Mouse (Mus musculus) kidney, postnatal 0 days (tissue): Measurements from ENCODE around the gene Hspbap1. TPM values are rescaled to one million over a fixed set of nuclear protein-coding genes. Genes with fewer than 3 reads are reported as not detected.

ENCODE experiments used
- ATAC-seq: fragments of 200-750 bp; cut with Nextera tagmentation; replicated peaks from 2 replicates; pipeline ENCODE4 v1.8.0; 2017; ENCODE audit warnings: low read depth, moderate number of reproducible peaks, moderate TSS enrichment, moderate library complexity; ENCODE audit not compliant: low FRiP score
- DNase-seq: peaks from one replicate; pipeline ENCODE4 v3.0.0-alpha.2; 2016; ENCODE audit warnings: low spot score
- H3K27ac ChIP-seq: fragments of 300-500 bp; sonication (generic); 2 replicates; pipeline ENCODE4 v1.5.1; 2014; ENCODE audit warnings: mild to moderate bottlenecking
- H3K27me3 ChIP-seq: fragments of 300-500 bp; sonication (generic); 2 replicates; pipeline ENCODE4 v1.6.1; 2014; ENCODE audit warnings: low read length, mixed read lengths; ENCODE audit not compliant: insufficient read depth
- H3K36me3 ChIP-seq: fragments of 300-500 bp; sonication (generic); 2 replicates; pipeline ENCODE4 v1.6.1; 2014; ENCODE audit warnings: low read length, mixed read lengths; ENCODE audit not compliant: insufficient read depth
- H3K4me1 ChIP-seq: fragments of 300-500 bp; sonication (generic); replicated peaks from 2 replicates; pipeline ENCODE4 v1.6.1; 2014; ENCODE audit warnings: antibody characterized with exemption, low read length, mixed read lengths; ENCODE audit not compliant: insufficient read depth
- H3K4me2 ChIP-seq: fragments of 300-500 bp; sonication (generic); 2 replicates; pipeline ENCODE4 v1.6.1; 2014; ENCODE audit warnings: mild to moderate bottlenecking, low read length, moderate library complexity, mixed read lengths
- H3K4me3 ChIP-seq: fragments of 300-500 bp; sonication (generic); replicated peaks from 2 replicates; pipeline ENCODE4 v1.5.1; 2014; ENCODE audit warnings: low read depth, low read length
- H3K9ac ChIP-seq: fragments of 300-500 bp; sonication (generic); 2 replicates; pipeline ENCODE4 v1.6.1; 2014; ENCODE audit warnings: low read depth, low read length
- H3K9me3 ChIP-seq: fragments of 300-500 bp; sonication (generic); replicated peaks from 2 replicates; pipeline ENCODE4 v1.6.1; 2016; ENCODE audit warnings: low read length, inconsistent platforms, mixed read lengths
- CTCF ChIP-seq: IDR thresholded peaks from 2 replicates; pipeline ENCODE4 v1.5.1; 2016; ENCODE audit warnings: antibody characterized with exemption, low read depth, mild to moderate bottlenecking, moderate library complexity
- WGBS: fragments of 180-500 bp; shearing (Covaris S2); extraction: QIAGEN DNeasy Blood & Tissue Kit; methylation state at CpG from one replicate; pipeline ENCODE4 v1.1.7; 2014; 5-methylcytosine and 5-hydroxymethylcytosine counted together
- polyA plus RNA-seq: library from polyadenylated mRNA; unstranded; fragments of >200 nt; fragmentation: Nextera tagmentation; extraction: Ambion mirVana; gene quantifications from 2 replicates; pipeline ENCODE4 v1.2.1, GENCODE M21; 2015

Hspbap1 gene
- polyA plus RNA-seq, 1 experiment from 2014 or later, result 10.8 TPM

DNA sequence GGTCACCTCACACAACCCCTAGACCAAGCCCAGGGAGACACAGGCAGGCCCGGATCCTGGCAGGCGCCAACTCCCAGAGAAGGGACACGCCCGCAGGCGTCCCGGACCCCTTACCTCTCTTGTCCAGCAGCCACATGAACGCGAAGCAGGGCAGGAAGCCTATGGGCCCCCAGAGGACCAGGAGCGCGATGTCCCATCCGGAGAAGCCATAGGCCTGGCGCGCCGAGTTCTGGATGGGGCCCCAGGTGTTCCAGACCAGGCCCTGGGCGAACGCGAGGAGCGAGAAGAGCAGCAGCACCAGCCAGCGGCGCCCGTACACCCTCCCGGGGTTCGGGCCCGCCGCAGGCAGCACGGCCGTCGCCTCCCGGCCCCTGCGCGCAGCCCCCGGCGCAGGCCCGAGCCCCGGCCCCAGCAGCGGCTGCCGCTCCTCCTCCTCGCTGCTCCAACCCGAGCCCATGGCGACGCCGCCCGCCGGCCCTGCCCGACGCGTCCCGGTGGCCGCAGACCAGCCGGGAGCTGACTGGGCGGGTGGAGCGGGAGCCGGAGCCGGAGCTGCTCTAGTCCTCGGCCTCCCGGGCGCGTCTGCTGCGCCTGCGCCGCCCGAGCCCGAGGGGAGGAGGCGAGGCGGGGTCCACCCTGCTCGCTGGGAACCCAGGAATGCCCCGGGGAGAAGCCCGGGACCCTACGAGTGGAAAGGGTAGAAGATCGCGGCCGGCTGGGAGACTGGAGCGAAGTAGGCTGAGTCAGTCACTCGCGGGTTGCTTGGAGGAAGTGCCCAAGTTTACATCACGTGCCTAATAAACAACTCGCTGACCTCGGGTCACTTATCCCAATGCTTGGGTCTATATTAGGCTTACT lies 1.2 kb upstream of the Hspbap1 start, which contains the start of gene Dirc2:
Gene Dirc2, minus strand, starts transcription at position 572 of the 858 bp plus-strand sequence.
- Histone ChIP-seq H3K36me3 (no peaks in the 10 kb centered on the region), H3K9me3 (no peaks in the 10 kb centered on the region), H3K4me2 (peak within 1 kb of the TSS; percentile 93), H3K4me3 (peak within 1 kb of the TSS; percentile 82), H3K27ac (peak within 1 kb of the TSS; percentile 60), H3K27me3 (no peaks in the 10 kb centered on the region), H3K9ac (peak within 1 kb of the TSS; percentile 87), H3K4me1 (peaks cover 17% of the 10 kb centered on the region; the same call in 1 of the 2 replicates)
- ATAC-seq (peak; percentile 82), DNase-seq (peak; percentile 83)
- 0% methylated on average over 70 of the region's 78 CpGs for WGBS
- no peak for TF ChIP-seq CTCF

DNA sequence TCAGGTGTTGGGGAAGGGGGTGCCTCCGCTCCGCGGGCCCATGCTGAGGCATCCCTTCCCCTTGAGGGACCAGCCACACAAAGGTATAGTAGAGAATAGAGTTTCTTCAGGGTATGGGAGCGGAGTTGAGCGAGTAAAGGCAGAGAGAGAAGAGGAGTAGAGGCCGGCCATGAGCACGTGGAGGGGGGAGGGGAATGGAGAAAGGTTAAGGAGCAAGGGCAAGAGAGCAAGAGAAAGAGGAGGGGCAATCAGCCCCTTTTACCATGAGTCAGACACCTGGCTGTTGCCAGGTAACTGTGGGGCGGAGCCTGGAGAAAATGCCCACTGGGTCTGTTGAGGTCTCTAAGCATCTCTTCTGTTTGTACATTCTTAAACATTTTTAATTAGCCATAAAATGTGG lies 966 bp downstream of the Hspbap1 start:
- H3K9me3 ChIP-seq, result no peaks in the 10 kb centered on the region
- 0 out of 2 replicates have a peak overlapping the region, but pooled peaks have one; percentile 52 for H3K9ac ChIP-seq
- TF ChIP-seq CTCF, result no peak
- H3K4me3 ChIP-seq, result peak overlapping the region; percentile 82; the same call in 1 of the 2 replicates
- peak overlapping the region; percentile 93 for H3K4me2 ChIP-seq
- H3K27ac ChIP-seq, result no peak overlapping the region
- WGBS, result 26% methylated on average over 8 of the region's 8 CpGs
- peaks cover 17% of the 10 kb centered on the region; the same call in 1 of the 2 replicates for H3K4me1 ChIP-seq
- no peaks in the 10 kb centered on the region for H3K27me3 ChIP-seq
- no peak for DNase-seq
- H3K36me3 ChIP-seq, result no peaks in the 10 kb centered on the region
- no peak for ATAC-seq

DNA sequence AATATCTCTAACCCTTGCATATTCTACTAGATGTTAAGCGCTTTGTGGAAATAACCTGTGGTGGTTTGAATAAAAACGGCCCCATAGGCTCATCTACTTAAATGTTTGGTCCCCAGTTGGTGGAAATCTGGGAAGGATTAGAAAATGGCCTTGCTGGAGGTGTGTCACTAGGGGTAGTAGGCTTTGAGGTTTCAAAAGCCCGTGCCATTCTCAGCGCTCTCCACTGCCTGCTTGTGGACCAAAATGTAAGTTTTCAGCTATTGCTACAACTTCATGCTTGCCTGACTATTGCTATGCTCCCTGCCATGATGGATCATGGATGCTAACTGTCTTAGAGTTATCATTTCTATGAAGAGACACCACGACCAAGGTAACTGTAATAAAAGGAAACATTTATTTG lies 1.4 kb downstream of the Hspbap1 start:
- H3K4me2 ChIP-seq, result no peak overlapping the region
- WGBS, result 86% methylated on average over 5 of the region's 5 CpGs

GRCm38 (mm10) chr16:35772598-35772997 lies 2.4 kb downstream of the Hspbap1 start:
- ATAC-seq (no peak), DNase-seq (no peak)
- Histone ChIP-seq H3K9ac (no peak overlapping the region), H3K4me1 (peaks cover 17% of the 10 kb centered on the region; the same call in 1 of the 2 replicates), H3K27me3 (no peaks in the 10 kb centered on the region), H3K4me3 (no peak overlapping the region), H3K9me3 (no peaks in the 10 kb centered on the region), H3K27ac (no peak overlapping the region), H3K4me2 (no peak overlapping the region), H3K36me3 (no peaks in the 10 kb centered on the region)
- WGBS, result 86% methylated on average over 5 of the region's 5 CpGs
- no peak for TF ChIP-seq CTCF

More for the DNA sequence above, 1.4 kb downstream of the Hspbap1 start:
- no peaks in the 10 kb centered on the region for H3K27me3 ChIP-seq
- H3K27ac ChIP-seq, result no peak overlapping the region
- no peak overlapping the region for H3K4me3 ChIP-seq
- peaks cover 17% of the 10 kb centered on the region; the same call in 1 of the 2 replicates for H3K4me1 ChIP-seq
- DNase-seq (no peak), ATAC-seq (no peak)
- H3K9ac ChIP-seq, result no peak overlapping the region
- no peaks in the 10 kb centered on the region for H3K36me3 ChIP-seq
- no peak for TF ChIP-seq CTCF
- no peaks in the 10 kb centered on the region for H3K9me3 ChIP-seq

DNA sequence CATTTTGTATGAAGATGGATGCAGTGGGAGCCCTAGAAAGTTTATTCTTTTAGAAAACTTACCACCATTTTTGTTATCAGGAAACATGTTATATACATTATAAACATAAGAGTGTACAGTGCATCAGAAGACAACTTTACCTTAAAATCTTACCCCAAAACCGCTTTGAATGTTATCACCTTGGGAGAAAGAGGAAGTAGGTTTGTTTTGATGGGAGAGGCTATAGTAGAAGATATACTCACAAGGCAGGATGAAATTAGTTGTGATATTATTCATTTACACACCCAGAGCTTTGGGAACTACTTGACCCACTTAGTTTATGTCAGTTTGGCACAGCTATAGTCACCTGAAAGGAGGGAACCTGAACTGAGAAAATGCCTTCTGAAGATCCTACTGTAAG lies 5.7 kb downstream of the Hspbap1 start:
- no peak for ATAC-seq
- no peak overlapping the region for H3K27ac ChIP-seq
- WGBS, result 84% methylated on average over 1 of the region's 1 CpGs
- H3K36me3 ChIP-seq, result no peaks in the 10 kb centered on the region
- H3K4me1 ChIP-seq, result 0 out of 2 replicates have a peak, but pooled peaks cover 2% of the 10 kb centered on the region
- no peak overlapping the region for H3K4me3 ChIP-seq
- H3K9me3 ChIP-seq, result no peaks in the 10 kb centered on the region
- H3K9ac ChIP-seq, result no peak overlapping the region
- no peak for DNase-seq
- no peak for TF ChIP-seq CTCF
- no peaks in the 10 kb centered on the region for H3K27me3 ChIP-seq
- no peak overlapping the region for H3K4me2 ChIP-seq

- Histone ChIP-seq H3K27me3 (no peaks in the 10 kb centered on the region), H3K9ac (no peak overlapping the region), H3K36me3 (no peaks in the 10 kb centered on the region), H3K4me1 (no peaks in the 10 kb centered on the region), H3K9me3 (no peaks in the 10 kb centered on the region), H3K4me2 (no peak overlapping the region), H3K4me3 (no peak overlapping the region), H3K27ac (no peak overlapping the region)
- no peak for ATAC-seq
- TF ChIP-seq CTCF, result no peak
- no peak for DNase-seq
- WGBS, result 84% methylated on average over 7 of the region's 7 CpGs
Observed at GRCm38 (mm10) chr16:35776737-35777136, 6.6 kb downstream of the Hspbap1 start.
